ENCODE assay signal across 8 mouse cellular contexts in the genomic region with DNA sequence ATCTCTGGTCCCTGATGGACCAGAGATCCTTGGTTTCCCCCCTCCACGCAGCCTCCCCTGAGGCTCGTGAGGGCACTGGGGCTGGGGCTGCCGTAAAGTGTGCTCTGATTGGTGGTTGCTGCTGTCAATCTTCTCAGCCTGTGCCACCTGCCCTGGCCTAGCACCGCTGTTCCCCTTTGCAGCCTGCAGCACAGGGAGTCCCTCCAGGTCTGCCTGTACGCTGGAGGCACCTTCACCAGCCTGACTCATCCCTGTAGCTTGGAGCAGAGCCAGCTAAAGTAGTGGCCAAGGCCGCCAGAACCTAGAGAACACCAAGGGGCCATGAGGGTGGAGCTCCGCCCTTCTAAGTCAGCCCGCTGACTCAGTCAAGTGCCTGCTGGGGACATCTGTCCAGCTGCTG. TPM values are rescaled to one million over a fixed set of nuclear protein-coding genes. Genes with fewer than 3 reads are reported as not detected.
A peak's percentile ranks its signal among the peaks of the same experiment; 100 is the strongest.
DNase-seq lines count a peak whose midpoint lies in the region; ATAC-seq lines count a peak whose summit lies in the region.

No protein-coding gene starts in this region.

- intact Hi-C loops in heart, postnatal 10 days (cut with DNase I) = no loop called here
- intact Hi-C loops in gastrocnemius, postnatal 36 days (cut with DNase I) = no loop called here

- peak; percentile 23 for DNase-seq in CD4-positive, CD25-positive, alpha-beta regulatory T cell, adult 2 months (ENCODE audit: low read depth, low spot score)
- DNase-seq in thymus, postnatal 0 days (ENCODE audit: low spot score) = peak; percentile 48
- DNase-seq in thymus, adult 18-20 months = no peak
- peak; percentile 19 to 24 for DNase-seq in heart, postnatal 10 days
- DNase-seq in skeletal muscle tissue, adult 2 months (ENCODE audit: low read depth, low spot score) = peak; percentile 12
- DNase-seq in layer of hippocampus, postnatal 14 days (ENCODE audit: low spot score in 2 of 2) = no peak
- no peak for DNase-seq in gastrocnemius, postnatal 36 days

- ATAC-seq in CD4-positive, CD25-positive, alpha-beta regulatory T cell, adult 4 months = no peak

RNA-seq across cellular contexts. Expression of gene Padi1, which starts 7.7 kb away (rescaled TPM):
- under 1 TPM; 0.61 to 0.63 TPM for polyA plus RNA-seq in CD4-positive, CD25-positive, alpha-beta regulatory T cell, adult 4 months (2017; shearing (Covaris generic))
- 0.41 and 0.64 TPM in 2 replicates for polyA plus RNA-seq in thymus, postnatal 0 days (2015; fragmentation: Nextera tagmentation; extraction: Ambion mirVana)
- total RNA-seq in heart, postnatal 10 days (2021) = not detected
- total RNA-seq in layer of hippocampus, postnatal 14 days (2021) = not detected
- under 1 TPM; 0.07 to 0.08 TPM for total RNA-seq in gastrocnemius, postnatal 36 days (2021)

RNA-seq across cellular contexts. Expression of gene Padi3, which starts 27.4 kb away (rescaled TPM):
- under 1 TPM; 0.15 to 0.32 TPM for polyA plus RNA-seq in CD4-positive, CD25-positive, alpha-beta regulatory T cell, adult 4 months (2017; shearing (Covaris generic))
- 1.2 and 1.5 TPM in 2 replicates for polyA plus RNA-seq in thymus, postnatal 0 days (2015; fragmentation: Nextera tagmentation; extraction: Ambion mirVana)
- under 1 TPM; 0.12 TPM for total RNA-seq in heart, postnatal 10 days (2021)
- total RNA-seq in layer of hippocampus, postnatal 14 days (2021) = not detected
- 1 to 10 TPM; 2.0 to 3.0 TPM for total RNA-seq in gastrocnemius, postnatal 36 days (2021)

Comparison
In these comparisons a context has a peak if more than half of its experiments do, and no peak if none do; other contexts are left out.
1. DNase-seq: peak in CD4-positive, CD25-positive, alpha-beta regulatory T cell, adult 2 months (single experiment), thymus, postnatal 0 days (single experiment), heart, postnatal 10 days (2 of 2) and skeletal muscle tissue, adult 2 months (single experiment); none in thymus, adult 18-20 months (0 of 2), layer of hippocampus, postnatal 14 days (0 of 2) and gastrocnemius, postnatal 36 days (0 of 2).